Mouse (Mus musculus) heart, adult 2 months (tissue): ENCODE measurements at regions not wholly inside any gene's neighbourhood (a gene's known extent, or its start where the extent isn't known, plus 50 kb on each side); places are given as distances from the start of the nearest gene placed in this dataset.

Experiments
- DNase-seq, 2 experiments: peaks; one replicate each; pipeline ENCODE4 v3.0.0; 2021
- H3K27ac ChIP-seq: fragments of 200-600 bp; 2 replicates; pipeline ENCODE4 v1.8.1; 2022
- H3K27me3 ChIP-seq: fragments of 200-500 bp; 2 replicates; pipeline ENCODE4 v1.6.1; 2012; ENCODE audit warnings: mild to moderate bottlenecking, low read length, inconsistent platforms, mixed read lengths; ENCODE audit not compliant: control insufficient read depth, insufficient read depth
- H3K36me3 ChIP-seq: fragments of 200-500 bp; 2 replicates; pipeline ENCODE4 v1.6.1; 2012; ENCODE audit warnings: low read length, inconsistent platforms; ENCODE audit not compliant: control insufficient read depth, insufficient read depth
- H3K4me1 ChIP-seq: fragments of 200-500 bp; 2 replicates; pipeline ENCODE4 v1.6.1; 2011; ENCODE audit warnings: low read length; ENCODE audit not compliant: control insufficient read depth, insufficient read depth
- H3K4me3 ChIP-seq: fragments of 200-600 bp; 2 replicates; pipeline ENCODE4 v1.8.1; 2022
- H3K79me2 ChIP-seq: fragments of 200-500 bp; replicated peaks from 2 replicates; pipeline ENCODE4 v1.6.1; 2012; ENCODE audit warnings: mild to moderate bottlenecking, inconsistent platforms, low read length, moderate library complexity, mixed read lengths; ENCODE audit not compliant: control insufficient read depth, insufficient read depth
- H3K9ac ChIP-seq: fragments of 200-500 bp; 2 replicates; pipeline ENCODE4 v1.6.1; 2012; ENCODE audit warnings: low read depth, mild to moderate bottlenecking, control low read depth, inconsistent platforms, low read length, mixed read lengths
- CTCF ChIP-seq: fragments of 200-600 bp; IDR thresholded peaks from 2 replicates; pipeline ENCODE4 v1.8.1; 2022; ENCODE audit warnings: antibody characterized with exemption, mild to moderate bottlenecking, moderate library complexity
- EP300 ChIP-seq: fragments of 200-500 bp; IDR thresholded peaks from 2 replicates; pipeline ENCODE4 v1.6.1; 2011; ENCODE audit warnings: low read depth, low read length, control low read depth; ENCODE audit not compliant: insufficient read depth
- POLR2A ChIP-seq: fragments of 200-500 bp; IDR thresholded peaks from 2 replicates; pipeline ENCODE4 v1.6.1; 2011; ENCODE audit warnings: mild to moderate bottlenecking, low read depth, low read length, control low read depth; ENCODE audit not compliant: insufficient read depth
- WGBS: fragments of 180-500 bp; shearing (Covaris S2); methylation state at CpG from one replicate; pipeline ENCODE4 v1.1.7; 2018; 5-methylcytosine and 5-hydroxymethylcytosine counted together
- intact Hi-C: fragments of 180-260 bp; cut with DNase I; formaldehyde crosslinking; loops from one replicate; pipeline ENCODE4 v1.15.1; 2025

GRCm38 (mm10) chr13:72497521-72497920 is 131.1 kb upstream of the Irx2 start:
- H3K36me3 ChIP-seq, result no peaks in the 10 kb centered on the region
- H3K79me2 ChIP-seq, result no peaks in the 10 kb centered on the region
- H3K4me1 ChIP-seq, result no peaks in the 10 kb centered on the region
- no peak overlapping the region for H3K4me3 ChIP-seq
- no peak overlapping the region for H3K27ac ChIP-seq
- H3K9ac ChIP-seq, result no peak overlapping the region
- 13% methylated on average over 10 of the region's 10 CpGs for WGBS
- DNase-seq, result no peak
- intact Hi-C loops, result no loop called here
- TF ChIP-seq POLR2A, result no peak
- no peak for TF ChIP-seq CTCF
- TF ChIP-seq EP300, result no peak
- H3K27me3 ChIP-seq, result no peaks in the 10 kb centered on the region

- H3K36me3 ChIP-seq, result no peaks in the 10 kb centered on the region
- no peaks in the 10 kb centered on the region for H3K79me2 ChIP-seq
- no peak overlapping the region for H3K9ac ChIP-seq
- no peaks in the 10 kb centered on the region for H3K27me3 ChIP-seq
- no peak for DNase-seq
- 77% methylated on average over 4 of the region's 4 CpGs for WGBS
- TF ChIP-seq POLR2A (no peak), CTCF (no peak), EP300 (no peak)
- intact Hi-C loops, result no loop called here
- H3K27ac ChIP-seq, result no peak overlapping the region
- no peaks in the 10 kb centered on the region for H3K4me1 ChIP-seq
- no peak overlapping the region for H3K4me3 ChIP-seq
Measured at GRCm38 (mm10) chr13:72505954-72506353, 122.7 kb upstream of the Irx2 start.

- H3K4me3 ChIP-seq, result no peak overlapping the region
- TF ChIP-seq POLR2A, result no peak
- no peak for TF ChIP-seq EP300
- no peak for TF ChIP-seq CTCF
- no peak overlapping the region for H3K27ac ChIP-seq
- no peak overlapping the region for H3K9ac ChIP-seq
- no peaks in the 10 kb centered on the region for H3K79me2 ChIP-seq
- 90% methylated on average over 4 of the region's 4 CpGs for WGBS
- intact Hi-C loops, result no loop called here
- H3K27me3 ChIP-seq, result no peaks in the 10 kb centered on the region
- no peaks in the 10 kb centered on the region for H3K36me3 ChIP-seq
- H3K4me1 ChIP-seq, result no peaks in the 10 kb centered on the region
- DNase-seq, result no peak
Measured at GRCm38 (mm10) chr13:72538633-72539032, 90.0 kb upstream of the Irx2 start.

- no peak overlapping the region for H3K27ac ChIP-seq
- no peaks in the 10 kb centered on the region for H3K27me3 ChIP-seq
- H3K4me3 ChIP-seq, result no peak overlapping the region
- WGBS, result 75% methylated on average over 3 of the region's 3 CpGs
- no peak overlapping the region for H3K9ac ChIP-seq
- no peaks in the 10 kb centered on the region for H3K36me3 ChIP-seq
- intact Hi-C loops, result no loop called here
- no peaks in the 10 kb centered on the region for H3K4me1 ChIP-seq
- no peak for TF ChIP-seq EP300
- no peak for TF ChIP-seq POLR2A
- no peak for DNase-seq
- H3K79me2 ChIP-seq, result no peaks in the 10 kb centered on the region
Measured at GRCm38 (mm10) chr13:72541706-72542105, 86.9 kb upstream of the Irx2 start.

- Histone ChIP-seq H3K27me3 (0 out of 2 replicates have a peak, but pooled peaks cover 2% of the 10 kb centered on the region), H3K36me3 (no peaks in the 10 kb centered on the region), H3K79me2 (no peaks in the 10 kb centered on the region), H3K4me1 (no peaks in the 10 kb centered on the region), H3K27ac (no peak overlapping the region), H3K9ac (no peak overlapping the region), H3K4me3 (no peak overlapping the region)
- no peak for DNase-seq
- TF ChIP-seq CTCF (no peak), EP300 (no peak), POLR2A (no peak)
- intact Hi-C loops, result no loop called here
- 69% methylated on average over 8 of the region's 8 CpGs for WGBS
Measured at GRCm38 (mm10) chr13:72557951-72558350, 70.7 kb upstream of the Irx2 start.

- TF ChIP-seq EP300, result no peak
- TF ChIP-seq POLR2A, result no peak
- no peak for TF ChIP-seq CTCF
- Histone ChIP-seq H3K27me3 (no peaks in the 10 kb centered on the region), H3K27ac (no peak overlapping the region), H3K79me2 (no peaks in the 10 kb centered on the region), H3K9ac (no peak overlapping the region), H3K4me3 (no peak overlapping the region), H3K4me1 (no peaks in the 10 kb centered on the region), H3K36me3 (no peaks in the 10 kb centered on the region)
- intact Hi-C loops, result loop anchor here (10.0 kb wide), 1 partner anchor 1467 kb away; no protein-coding TSS in a partner anchor
- DNase-seq, result no peak
- 42% methylated on average over 7 of the region's 7 CpGs for WGBS
Measured at GRCm38 (mm10) chr13:72571871-72572270, 56.7 kb upstream of the Irx2 start.
